Mouse (Mus musculus): ENCODE data around the gene Keg1. TPM values are rescaled to one million over a fixed set of nuclear protein-coding genes. Genes with fewer than 3 reads are reported as not detected.

Keg1 gene
- polyA plus RNA-seq, 1 experiment from 2014 or later = 0.43 TPM

Other genes with a start within 250 kb of the Keg1 start
- gene Mpeg1, start 235.0 kb upstream of the Keg1 start, polyA plus RNA-seq (2014; fragmentation: Nextera tagmentation; extraction: Ambion mirVana) = 0.97 and 1.1 TPM in 2 replicates
- gene Dtx4, start 194.3 kb upstream of the Keg1 start, polyA plus RNA-seq (2014; fragmentation: Nextera tagmentation; extraction: Ambion mirVana) = 27.4 and 28.8 TPM in 2 replicates
- gene Fam111a, start 150.0 kb upstream of the Keg1 start, polyA plus RNA-seq (2014; fragmentation: Nextera tagmentation; extraction: Ambion mirVana) = 19.9 and 23.0 TPM in 2 replicates
- not detected in 2 replicates for gene Gm4952, start 95.8 kb upstream of the Keg1 start, polyA plus RNA-seq (2014; fragmentation: Nextera tagmentation; extraction: Ambion mirVana)
- gene Glyat, start 62.5 kb upstream of the Keg1 start, polyA plus RNA-seq (2014; fragmentation: Nextera tagmentation; extraction: Ambion mirVana) = not detected in 2 replicates
- gene Olfr1442, start 25.3 kb upstream of the Keg1 start, polyA plus RNA-seq (2014; fragmentation: Nextera tagmentation; extraction: Ambion mirVana) = not detected in 2 replicates
- gene Olfr1443, start 17.7 kb upstream of the Keg1 start, polyA plus RNA-seq (2014; fragmentation: Nextera tagmentation; extraction: Ambion mirVana) = not detected in 2 replicates
- 0.77 TPM in 1 of 2 replicates, not detected in the other for gene Cntf, start 69.8 kb downstream of the Keg1 start, polyA plus RNA-seq (2014; fragmentation: Nextera tagmentation; extraction: Ambion mirVana)
- gene Zfp91, start 100.3 kb downstream of the Keg1 start, polyA plus RNA-seq (2014; fragmentation: Nextera tagmentation; extraction: Ambion mirVana) = 9.1 and 10.4 TPM in 2 replicates
- gene Lpxn, start 100.4 kb downstream of the Keg1 start, polyA plus RNA-seq (2014; fragmentation: Nextera tagmentation; extraction: Ambion mirVana) = 2.3 TPM in 2 replicates
- gene Gm5244, start 150.9 kb downstream of the Keg1 start, polyA plus RNA-seq (2014; fragmentation: Nextera tagmentation; extraction: Ambion mirVana) = not detected in 2 replicates
- not detected in 2 replicates for gene Olfr1444, start 161.5 kb downstream of the Keg1 start, polyA plus RNA-seq (2014; fragmentation: Nextera tagmentation; extraction: Ambion mirVana)
- gene Olfr1445, start 188.1 kb downstream of the Keg1 start, polyA plus RNA-seq (2014; fragmentation: Nextera tagmentation; extraction: Ambion mirVana) = not detected in 2 replicates
- not detected in 2 replicates for gene Olfr1446, start 197.7 kb downstream of the Keg1 start, polyA plus RNA-seq (2014; fragmentation: Nextera tagmentation; extraction: Ambion mirVana)
- not detected in 2 replicates for gene Olfr1447, start 208.0 kb downstream of the Keg1 start, polyA plus RNA-seq (2014; fragmentation: Nextera tagmentation; extraction: Ambion mirVana)
- gene Olfr1448, start 228.6 kb downstream of the Keg1 start, polyA plus RNA-seq (2014; fragmentation: Nextera tagmentation; extraction: Ambion mirVana) = not detected in 2 replicates
- not detected in 2 replicates for gene Olfr1449, start 235.1 kb downstream of the Keg1 start, polyA plus RNA-seq (2014; fragmentation: Nextera tagmentation; extraction: Ambion mirVana)

Data from intestine, embryonic 14.5 days (tissue).